Mouse (Mus musculus) MN1 (cell line): ENCODE measurements at regions not wholly inside any gene's neighbourhood (a gene's known extent, or its start where the extent isn't known, plus 50 kb on each side); places are given as distances from the start of the nearest gene placed in this dataset.

ENCODE experiments used
- DNase-seq: peaks from one replicate; pipeline ENCODE4 v3.0.0-alpha.2; 2016; ENCODE audit warnings: low spot score

DNA sequence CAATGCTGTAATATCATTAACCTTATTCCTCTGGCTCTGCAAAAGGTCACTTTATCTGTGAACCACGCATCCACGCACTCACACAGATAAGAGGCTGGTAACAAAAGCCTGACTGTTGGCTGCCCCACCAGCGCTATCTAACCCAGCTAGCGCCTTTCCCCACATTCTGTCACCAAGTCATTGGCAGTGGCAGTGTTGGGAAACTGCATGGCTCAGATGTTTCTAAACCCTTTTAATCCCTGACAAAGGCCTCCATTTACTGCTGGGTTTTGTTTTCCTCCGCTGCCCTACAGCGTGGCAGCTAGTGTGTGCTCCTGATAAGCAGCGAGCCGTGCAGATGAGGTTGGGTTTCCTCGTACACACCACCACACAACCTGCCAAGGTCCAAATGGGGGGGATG lies 55.7 kb downstream of the Id4 start:
- DNase-seq, result no peak

DNA sequence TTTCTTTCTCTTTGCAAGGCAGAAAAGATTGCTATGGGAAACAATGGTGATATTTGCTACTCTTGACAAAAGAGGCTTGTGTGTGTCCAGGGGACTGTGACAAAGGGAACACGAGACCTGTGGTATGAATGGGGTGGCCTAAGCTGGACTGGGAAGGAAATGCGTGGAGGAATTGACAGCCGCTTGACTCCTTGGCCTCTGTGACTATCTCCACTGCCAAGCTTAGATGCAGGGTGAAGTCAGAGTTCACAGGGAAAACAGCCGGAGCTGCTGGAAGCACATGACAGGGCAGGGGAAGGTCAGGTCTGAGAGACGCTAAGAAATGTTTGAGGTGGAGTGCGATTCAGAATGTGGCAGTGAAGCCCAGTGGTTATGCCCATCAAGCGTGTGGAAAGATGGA lies 56.4 kb downstream of the Id4 start:
- DNase-seq, result no peak

DNA sequence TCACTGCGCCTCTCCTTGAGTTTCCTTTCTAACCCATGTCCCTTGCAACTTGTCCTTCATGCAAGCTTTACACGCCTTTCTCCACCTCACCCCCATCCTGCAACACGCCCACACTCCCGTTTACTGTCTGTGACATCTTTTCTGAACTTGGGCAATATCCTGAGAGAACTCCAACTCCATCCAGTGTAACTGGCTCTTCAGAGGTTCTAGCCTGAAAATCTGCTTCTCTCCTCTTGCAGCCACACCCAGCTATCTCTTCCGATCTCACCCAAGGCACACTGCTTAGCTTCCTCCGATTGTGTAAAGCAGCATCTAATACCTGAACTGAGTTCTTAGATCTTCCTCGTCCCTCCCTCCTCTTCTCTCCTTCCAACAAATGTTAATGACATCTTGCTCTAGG lies 58.0 kb downstream of the Id4 start:
- DNase-seq, result no peak

DNA sequence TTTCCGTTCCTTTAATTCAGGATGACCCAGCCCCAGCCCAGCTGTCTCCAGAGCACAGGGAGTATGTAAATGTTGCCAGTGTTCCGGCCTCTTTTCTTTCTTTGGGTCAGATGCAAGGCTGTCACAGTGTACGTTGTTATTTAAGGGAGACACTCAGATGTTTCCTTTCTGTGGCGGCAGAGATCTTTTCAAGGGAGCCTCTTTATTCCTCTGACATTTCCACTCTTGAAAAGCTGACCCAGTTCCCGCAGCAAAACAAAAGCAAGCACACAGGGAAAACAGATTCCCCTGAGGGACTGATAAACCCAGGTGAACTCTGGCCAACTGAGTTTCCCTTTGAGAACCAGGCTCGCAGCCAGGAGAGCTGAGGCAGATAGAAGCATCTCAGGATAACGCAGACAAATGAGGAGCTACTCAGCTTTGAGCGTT lies 63.3 kb downstream of the Id4 start:
- peak; percentile 11 for DNase-seq

DNA sequence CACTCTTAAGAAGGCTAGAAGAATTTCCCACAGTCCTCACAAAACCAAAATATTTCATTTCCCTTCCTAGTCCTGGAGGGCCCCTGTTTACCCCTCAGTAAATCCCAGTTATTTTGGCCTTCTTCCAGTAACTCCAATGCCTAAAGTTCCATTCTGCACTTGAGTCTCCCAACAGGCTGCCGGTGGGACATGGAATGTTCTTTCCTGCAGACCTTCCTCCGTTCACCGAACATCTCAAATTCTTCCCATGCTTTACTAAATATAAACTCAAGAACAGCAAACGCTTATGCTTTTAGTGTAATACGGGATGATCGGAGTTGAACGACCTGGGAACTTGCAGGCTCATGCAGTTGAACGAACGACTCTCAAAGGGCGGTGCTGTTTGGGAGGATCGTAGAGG lies 69.6 kb downstream of the Id4 start:
- no peak for DNase-seq

DNA sequence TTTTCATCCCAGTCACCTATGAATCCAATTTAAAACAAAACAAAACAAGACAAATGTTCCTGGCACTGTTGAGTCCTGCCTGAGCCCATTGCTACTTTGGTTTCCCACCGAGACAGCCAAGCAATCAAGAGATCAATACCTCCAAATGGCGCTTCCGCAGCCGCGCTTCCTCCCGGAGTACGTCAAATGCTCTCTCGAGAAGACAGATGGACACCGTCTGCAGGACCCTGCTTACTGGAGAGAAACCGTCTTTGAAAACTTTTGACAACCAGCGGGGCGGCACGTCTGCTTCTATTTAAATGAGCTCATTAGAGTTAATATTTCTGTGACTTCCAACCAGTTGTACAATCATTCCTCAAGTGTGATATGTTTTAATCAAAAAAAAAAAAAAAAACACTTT lies 75.1 kb downstream of the Id4 start:
- DNase-seq, result no peak

DNA sequence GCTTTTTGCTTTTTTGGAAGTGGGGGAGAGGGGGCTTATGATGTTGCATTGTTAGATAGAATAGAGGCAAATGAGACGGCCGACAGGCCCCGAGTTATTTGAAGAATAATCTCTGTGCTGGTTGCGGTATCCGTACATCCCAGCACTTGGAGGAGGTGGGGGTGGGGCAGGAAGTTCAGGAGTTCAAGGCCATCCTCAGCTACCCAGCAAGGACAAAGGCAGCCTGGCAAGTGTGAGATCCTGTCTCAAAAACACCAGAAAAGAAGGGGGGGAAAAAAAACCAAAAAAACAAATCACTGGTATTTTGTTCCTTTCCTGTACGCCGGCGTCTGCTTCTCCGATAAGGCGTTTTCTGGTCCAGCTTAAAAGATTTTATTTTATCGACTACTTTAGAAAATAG lies 75.6 kb downstream of the Id4 start:
- DNase-seq, result no peak

DNA sequence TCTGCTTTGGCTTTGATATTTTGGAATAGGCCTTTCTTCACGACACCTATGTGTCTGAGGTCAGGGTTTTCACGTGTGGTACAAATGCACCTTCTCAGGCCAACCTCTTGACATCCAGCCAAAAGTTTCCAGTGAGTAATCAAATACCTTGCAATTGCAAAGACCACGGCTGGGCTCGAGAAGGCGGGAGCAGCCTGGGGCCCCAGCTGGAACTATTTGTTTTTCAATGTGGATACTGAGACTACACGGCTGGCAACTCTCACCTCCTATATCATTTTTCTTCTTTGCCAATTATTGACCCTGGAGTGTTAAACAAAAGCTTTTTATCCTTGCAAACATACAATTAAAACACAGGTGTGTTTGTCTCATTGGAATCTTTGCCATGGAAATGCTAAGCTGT lies 77.5 kb downstream of the Id4 start:
- no peak for DNase-seq

DNA sequence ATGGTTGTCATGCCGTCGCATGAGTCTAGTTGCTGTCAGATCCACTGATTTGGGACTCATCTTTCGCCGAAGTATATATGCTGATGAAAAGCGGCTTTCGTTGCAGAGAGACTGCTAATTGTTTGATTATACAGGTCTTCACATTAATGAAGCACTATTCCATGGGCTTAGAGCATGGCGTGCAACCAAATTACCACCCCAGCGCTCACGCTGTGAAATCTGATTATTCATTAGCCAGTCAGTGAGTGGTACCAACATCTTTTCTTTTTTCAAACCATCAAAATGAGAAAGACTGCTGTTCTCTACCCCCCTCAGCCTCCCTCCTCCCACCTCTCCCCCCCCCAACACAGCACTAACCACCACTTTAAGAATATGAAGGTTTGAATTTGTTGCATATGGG lies 89.1 kb downstream of the Id4 start:
- peak; percentile 7 for DNase-seq

DNA sequence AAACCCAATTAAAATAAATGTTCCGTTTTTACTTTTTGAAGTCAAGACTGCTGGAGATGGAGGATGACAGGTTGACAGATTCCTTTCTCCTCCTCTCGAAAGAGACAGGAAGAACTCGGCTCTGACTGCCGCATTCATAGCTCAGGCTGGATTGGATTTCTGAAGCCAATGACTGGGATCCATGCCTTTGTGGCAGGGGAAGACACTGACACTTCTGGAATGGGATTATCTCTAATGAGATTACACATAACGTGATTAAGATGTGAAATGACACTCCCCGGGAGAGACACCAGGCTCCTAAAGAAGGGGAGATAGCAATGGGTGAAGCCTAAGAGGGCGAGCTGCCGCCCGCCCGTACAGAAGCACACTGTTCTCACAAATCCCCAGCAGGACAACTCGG lies 89.9 kb downstream of the Id4 start:
- peak; percentile 28 for DNase-seq

DNA sequence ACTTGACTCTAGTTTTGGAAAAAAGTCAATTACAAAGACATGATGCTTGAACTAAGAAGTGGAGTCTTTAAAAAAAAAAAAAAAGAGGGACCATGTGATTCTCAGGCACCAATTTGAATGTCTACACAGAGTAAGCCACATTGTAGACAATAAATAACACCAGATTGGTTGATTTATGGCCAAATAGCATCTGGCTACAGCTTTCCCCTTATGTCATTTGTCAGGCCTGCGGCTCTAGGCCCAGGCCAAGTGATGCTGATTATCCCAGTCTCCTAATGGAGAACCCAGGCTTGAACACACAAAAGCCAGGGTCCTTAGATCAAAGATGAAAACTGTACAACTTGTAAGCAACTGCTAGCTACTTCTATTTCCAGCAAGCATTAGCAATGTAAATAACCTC lies 96.1 kb downstream of the Id4 start:
- DNase-seq, result no peak

DNA sequence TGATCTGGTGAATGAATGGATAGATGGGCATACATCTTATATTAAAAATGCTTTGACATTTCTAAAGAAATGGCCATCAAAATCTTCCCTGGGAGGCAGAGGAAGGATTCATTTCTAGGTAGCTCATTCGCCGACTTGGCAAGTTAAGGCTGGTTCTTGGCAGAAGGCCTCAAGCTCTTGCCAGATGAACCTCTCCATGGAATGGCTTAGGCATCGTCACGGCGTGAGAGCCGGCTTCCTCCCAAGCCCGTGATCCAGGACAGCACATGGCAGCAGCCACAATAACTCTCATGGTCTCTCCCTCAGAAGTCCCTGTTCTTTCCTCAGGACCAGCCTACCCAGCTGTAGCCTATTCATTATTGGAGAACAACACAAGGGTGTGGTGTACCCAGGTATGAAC lies 96.6 kb downstream of the Id4 start:
- no peak for DNase-seq

DNA sequence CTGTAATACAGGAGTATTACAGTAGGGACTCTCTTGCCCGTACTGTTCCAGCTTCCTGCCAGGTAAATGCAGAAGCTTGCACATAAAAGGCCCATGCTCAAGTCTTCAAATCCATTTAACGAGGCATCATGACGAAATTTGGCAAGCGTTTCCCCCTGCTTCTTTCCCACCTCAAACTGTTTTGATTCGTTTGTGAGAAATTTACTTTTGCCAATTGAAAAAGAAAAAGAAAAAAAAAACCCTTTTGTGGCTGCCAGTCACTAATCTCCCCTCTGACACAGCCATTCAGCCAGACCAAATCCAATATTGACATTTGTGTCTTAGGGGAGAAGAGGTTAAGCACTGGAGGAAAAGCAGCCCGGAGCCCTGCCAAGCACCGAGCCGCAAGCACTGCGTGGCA lies 110.0 kb downstream of the Id4 start:
- no peak for DNase-seq

DNA sequence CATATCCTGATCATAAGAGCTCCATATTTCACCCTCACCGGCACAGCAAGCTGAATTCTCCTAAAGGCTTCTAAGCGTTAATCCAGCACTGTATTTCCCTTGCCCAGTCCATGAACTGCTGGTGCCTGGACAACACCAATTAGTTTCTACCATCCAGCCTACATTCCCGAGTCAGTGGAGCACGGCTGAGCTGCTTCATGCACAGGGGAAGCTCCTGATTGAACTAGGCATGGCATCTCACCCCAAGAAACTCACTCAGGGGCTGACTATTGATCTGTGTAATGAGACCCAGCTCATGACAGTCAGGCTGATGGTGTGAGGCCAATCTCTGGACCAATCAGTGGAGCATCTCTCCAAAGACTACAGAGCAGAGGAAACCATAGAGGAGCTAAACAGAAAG lies 115.4 kb downstream of the Id4 start:
- DNase-seq, result no peak

DNA sequence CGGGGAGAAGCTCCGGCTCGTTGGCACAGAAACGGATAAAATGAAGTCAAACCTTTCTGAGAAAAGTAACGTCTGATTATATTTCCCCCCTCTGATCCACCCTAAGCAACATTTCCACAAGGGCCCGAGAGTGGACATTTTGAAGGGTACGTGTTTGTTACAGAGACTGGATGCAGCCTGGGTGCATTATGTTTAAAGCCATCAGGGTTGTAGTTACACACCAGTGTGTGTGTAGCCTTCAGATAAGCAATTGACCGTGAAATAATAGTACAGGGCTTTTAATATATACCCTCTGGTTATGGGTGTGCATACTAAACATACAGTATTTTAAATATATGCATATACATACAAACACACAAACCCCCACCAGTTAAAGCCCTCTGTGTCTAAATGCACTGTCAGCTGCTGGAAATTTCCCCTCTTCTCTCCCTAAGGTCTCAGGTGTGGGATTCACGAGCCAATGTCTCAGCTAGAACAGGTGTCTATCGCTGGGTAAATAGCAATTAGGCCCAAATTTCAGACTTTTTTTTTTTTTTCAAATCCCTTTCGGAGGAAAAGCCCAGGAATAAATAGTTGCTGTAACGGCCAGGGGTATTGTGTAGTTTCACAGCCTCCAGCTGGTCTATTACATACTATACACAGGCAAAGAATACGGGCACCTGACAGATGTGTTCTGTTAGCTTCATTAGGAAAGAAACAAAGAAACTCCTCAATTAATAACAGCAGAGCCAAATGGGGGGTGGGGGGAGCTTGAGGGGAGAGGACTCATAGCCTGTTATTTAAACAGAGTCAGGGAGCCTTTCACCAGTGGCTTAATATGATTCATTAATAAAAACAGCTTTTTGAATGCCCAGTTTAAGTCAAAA lies 122.8 kb downstream of the Id4 start:
- DNase-seq, result no peak

DNA sequence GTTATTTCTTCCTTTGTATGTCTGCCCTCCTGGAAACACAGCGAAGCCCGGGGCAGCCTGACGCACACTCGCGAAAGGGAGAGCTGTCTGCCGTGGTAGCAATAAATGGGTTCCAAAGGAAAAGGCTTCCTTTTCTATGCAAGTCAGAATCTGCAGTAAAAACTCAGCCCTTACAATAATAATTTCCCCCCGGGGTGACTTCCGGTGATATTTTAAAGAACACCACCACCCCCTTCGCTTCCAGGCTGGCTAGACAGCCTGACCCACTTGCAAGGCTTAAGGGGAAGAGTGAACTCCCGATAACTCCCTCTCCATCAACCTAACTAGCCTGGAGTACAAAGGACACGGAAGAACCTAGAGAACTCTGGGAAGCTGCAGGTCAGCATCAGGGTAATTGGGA lies 123.9 kb downstream of the Id4 start:
- no peak for DNase-seq

DNA sequence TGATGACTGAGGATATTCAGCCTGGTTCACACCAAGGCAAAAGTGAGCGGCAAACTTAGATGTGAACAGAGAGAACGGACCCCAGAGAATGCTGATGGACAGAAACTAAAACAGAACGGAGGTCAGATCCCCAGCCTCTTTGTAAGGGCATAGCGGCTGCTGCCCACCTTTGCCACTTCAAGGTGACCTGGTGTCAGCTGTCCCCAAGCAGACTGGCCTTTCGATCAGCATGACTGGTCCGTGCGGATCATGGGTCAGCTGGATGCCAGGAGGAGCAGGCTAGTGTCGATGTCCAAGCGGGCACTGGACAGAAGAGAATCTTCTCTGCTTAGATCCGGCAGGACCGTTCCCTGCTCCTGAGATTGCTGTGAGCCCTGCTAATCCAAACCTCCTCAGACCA lies 122.1 kb downstream of the Zfp169 start:
- no peak for DNase-seq

DNA sequence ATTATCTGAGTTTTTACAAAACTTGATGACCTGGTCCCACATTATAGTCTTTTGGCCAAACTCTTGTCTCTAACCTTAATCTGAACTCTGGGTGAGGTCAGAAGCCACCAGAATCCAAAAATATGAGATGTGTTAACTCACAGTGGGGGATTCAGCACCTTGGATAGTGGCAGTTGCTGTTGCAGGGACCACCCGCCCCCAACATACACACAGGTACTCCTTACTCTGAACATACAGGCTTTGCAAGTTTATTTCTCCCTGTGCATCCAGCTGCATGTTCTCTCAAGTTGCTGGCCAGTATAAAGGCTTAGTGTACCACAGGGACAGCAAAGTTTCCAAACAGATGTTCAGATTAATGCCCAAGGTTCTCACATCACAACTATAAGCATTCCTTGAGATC lies 115.5 kb downstream of the Zfp169 start:
- DNase-seq, result no peak

DNA sequence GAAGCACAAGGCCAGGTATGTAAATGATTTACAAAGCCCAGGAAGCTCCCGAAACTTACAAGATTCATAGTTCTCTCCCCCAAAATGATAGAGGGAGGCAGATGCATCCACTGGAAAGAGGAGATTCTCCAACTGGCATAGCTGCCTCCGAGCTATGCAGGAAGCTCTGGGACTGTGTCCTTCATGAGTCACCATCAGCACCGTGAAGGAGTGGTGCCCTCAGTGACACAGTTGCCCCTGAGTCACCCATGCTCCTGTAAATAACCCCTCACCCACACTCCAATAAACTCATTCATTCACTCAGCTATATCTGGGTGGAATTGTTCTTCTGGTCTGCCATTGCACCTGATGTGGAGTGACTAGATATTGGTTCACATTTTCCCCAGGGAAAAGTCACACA lies 114.6 kb downstream of the Zfp169 start:
- no peak for DNase-seq

DNA sequence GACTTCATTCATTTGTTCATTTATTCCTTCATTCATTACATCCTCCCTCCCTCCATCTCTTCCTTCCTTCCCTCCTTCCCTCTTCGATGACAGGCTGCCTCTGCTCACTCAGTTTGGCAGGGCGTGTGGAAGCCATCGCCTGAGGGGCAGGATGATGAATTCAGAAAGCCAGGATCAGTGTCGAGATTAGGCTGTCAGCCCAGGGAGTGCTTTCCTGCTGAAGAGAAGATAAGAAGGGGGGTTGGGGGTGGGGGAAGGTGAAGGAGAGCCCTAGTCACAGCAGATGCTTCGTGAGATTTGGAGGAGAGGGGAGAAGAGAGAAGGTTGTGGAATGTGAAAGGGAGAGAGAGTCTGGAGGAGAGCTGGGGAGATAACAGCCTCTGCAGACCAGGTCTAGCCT lies 110.9 kb downstream of the Zfp169 start:
- DNase-seq, result no peak

DNA sequence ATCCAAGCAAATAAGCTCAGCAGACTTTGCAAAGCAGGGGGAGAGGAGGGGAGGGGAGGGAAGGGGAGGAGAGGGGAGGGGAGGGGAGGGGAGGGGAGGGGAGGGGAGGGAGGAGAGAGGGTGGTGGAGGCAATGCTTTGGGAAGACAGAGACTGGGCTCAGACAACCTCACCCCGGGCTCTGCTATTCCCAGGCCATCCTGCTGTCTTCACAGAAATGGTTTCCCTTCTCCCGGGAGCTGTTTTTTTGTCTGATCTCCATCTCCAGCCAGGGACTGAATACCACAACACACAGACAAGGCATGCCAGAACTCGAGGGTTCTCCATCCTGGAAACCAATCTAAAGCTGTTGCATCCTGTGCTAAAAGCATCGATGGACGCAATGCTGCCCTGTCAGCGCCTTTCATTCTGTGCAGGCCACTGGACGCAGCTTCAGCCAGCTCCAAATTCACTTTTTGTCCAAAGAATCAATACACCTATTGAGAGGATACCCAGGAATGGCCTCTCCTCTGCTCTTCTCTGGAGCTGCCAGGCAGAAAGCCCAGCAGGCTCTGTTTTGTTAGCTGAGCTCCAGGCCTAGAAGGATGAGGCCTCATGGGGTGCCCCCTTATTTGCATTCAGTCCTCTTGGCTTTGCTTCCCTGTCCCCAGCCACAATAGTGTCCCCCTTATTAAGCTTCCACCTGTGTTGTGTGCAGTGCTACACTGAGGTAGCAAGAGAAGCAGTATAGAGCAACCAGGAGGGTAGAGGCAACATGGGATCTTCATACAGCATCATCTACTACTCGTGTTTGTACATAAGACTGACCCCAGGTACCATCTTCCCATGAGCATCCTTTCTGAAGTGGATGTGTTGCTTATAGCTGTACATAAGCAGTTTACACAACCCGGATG lies 90.6 kb downstream of the Zfp169 start:
- DNase-seq, result no peak

DNA sequence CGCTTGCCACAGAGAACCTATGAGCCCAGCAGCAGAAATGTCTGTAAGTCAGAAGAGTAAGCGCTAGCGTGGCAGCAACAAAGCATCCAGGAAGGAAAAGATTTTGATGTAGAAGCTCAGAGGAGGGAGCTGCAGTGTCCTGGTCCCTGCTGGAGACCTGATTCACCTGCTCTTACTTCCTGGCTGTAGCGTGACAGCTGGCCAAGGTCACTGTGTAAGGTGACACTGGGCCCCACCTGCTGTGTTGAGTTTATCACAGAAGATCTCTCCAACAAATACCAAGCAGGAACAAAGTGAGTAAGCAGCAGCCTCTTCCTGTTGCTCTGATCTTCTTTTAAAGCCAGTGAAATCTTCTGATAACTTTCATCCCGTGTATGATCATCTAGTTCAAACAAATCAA lies 86.4 kb downstream of the Zfp169 start:
- no peak for DNase-seq

DNA sequence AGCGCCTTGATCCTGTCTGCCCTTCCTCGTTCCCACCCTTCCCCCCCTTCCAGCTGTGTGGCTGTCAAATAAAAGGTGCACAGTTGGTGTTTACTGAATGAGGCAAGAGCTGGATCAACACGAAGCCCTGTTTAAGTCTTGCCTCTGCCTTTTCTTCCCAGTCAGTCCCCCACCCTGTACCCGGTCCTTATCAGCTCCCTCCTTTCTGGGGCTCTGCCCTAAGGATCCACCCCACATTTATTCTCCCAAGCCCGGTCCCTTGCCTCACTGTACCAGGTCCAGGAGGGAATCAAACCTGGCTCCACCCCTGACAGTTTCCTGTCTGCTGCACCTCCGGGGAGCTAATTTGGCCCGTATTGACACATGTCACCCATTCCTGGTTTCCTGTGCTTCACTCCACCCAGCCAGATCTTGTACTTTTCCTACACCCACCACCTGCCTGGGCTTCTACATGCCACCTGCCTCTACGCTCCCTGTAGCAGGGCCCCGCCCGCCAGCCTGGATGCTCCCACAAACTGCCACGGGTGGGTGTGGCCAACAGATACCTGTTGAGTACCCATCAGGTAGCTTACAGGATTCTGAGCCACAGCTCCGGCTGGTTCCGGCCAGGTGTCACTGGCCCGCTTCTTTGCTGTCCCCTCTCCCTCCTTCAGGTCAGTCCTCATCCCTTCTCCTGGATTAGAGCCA lies 76.4 kb downstream of the Zfp169 start:
- no peak for DNase-seq
